Mouse (Mus musculus) cerebellum, adult 2 months (tissue): ENCODE data around the gene Dapk1.

Source experiments
- CTCF ChIP-seq: fragments of 200-500 bp; IDR thresholded peaks from 2 replicates; pipeline ENCODE4 v1.5.1; 2011; ENCODE audit warnings: low read depth, mild to moderate bottlenecking, control low read depth, low read length, moderate library complexity, borderline replicate concordance; ENCODE audit not compliant: insufficient read depth
- POLR2A ChIP-seq: fragments of 200-500 bp; IDR thresholded peaks from 2 replicates; pipeline ENCODE4 v1.6.1; 2011; ENCODE audit warnings: low read length, control low read depth, borderline replicate concordance; ENCODE audit not compliant: insufficient read depth

GRCm38 (mm10) chr13:60595519-60595918 lies 6.2 kb upstream of the Dapk1 start:
- TF ChIP-seq POLR2A (no peak), CTCF (no peak)
